Mouse (Mus musculus): Measurements from ENCODE around the gene Ncoa1. TPM values are rescaled to one million over a fixed set of nuclear protein-coding genes. Genes with fewer than 3 reads are reported as not detected.
A peak's percentile ranks its signal among the peaks of the same experiment; 100 is the strongest.

Gene Ncoa1
- polyA plus RNA-seq, 1 experiment from 2014 or later, result 7.9 TPM

GRCm38 (mm10) chr12:4481687-4482086 lies 4.7 kb upstream of the Ncoa1 start:
- DNase-seq (ENCODE audit: low spot score), result no peak
- no peak overlapping the region for H3K9ac ChIP-seq (ENCODE audit: low read length)
- no peaks in the 10 kb centered on the region for H3K27me3 ChIP-seq (ENCODE audit: control insufficient read depth, insufficient read depth, low read length)
- no peak overlapping the region for H3K27ac ChIP-seq (replicated peaks; ENCODE audit: low read depth, low read length)
- no peak overlapping the region for H3K4me3 ChIP-seq (ENCODE audit: low read depth, low read length)
- no peaks in the 10 kb centered on the region for H3K4me1 ChIP-seq (ENCODE audit: control insufficient read depth, insufficient read depth, low read length)
- H3K36me3 ChIP-seq (ENCODE audit: control insufficient read depth, insufficient read depth, low read length), result no peaks in the 10 kb centered on the region
- 72% methylated on average over 5 of the region's 5 CpGs for WGBS
- ATAC-seq (ENCODE audit: insufficient number of reproducible peaks, low FRiP score, low TSS enrichment, low read depth), result no peak
- no peak overlapping the region for H3K4me2 ChIP-seq (ENCODE audit: low read depth, severe bottlenecking)
- H3K9me3 ChIP-seq (ENCODE audit: control insufficient read depth, low read length), result no peaks in the 10 kb centered on the region

DNA sequence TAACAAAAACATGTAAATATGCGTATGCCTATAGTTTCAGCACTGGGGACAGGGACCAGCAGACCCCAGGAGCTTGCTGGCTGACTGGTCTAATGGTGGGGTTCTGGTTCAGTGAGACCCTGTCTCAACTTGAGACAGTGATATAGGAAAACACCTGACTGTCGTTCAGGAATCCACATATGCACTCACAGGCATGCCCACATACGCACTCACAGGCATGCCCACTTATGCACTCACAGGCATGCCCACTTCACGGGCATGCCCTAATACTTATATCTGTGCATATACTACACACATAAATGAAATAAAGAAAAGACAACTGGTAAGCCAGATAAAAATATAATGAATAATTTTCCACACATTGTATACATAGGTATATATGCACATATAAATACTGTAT lies 3.3 kb upstream of the Ncoa1 start:
- Histone ChIP-seq H3K4me2 (ENCODE audit: low read depth, severe bottlenecking) (no peak overlapping the region), H3K27ac (replicated peaks; ENCODE audit: low read depth, low read length) (no peak overlapping the region), H3K36me3 (ENCODE audit: control insufficient read depth, insufficient read depth, low read length) (no peaks in the 10 kb centered on the region), H3K4me3 (ENCODE audit: low read depth, low read length) (no peak overlapping the region), H3K9ac (ENCODE audit: low read length) (no peak overlapping the region), H3K4me1 (ENCODE audit: control insufficient read depth, insufficient read depth, low read length) (peaks cover 5% of the 10 kb centered on the region; the same call in 1 of the 2 replicates), H3K27me3 (ENCODE audit: control insufficient read depth, insufficient read depth, low read length) (no peaks in the 10 kb centered on the region), H3K9me3 (ENCODE audit: control insufficient read depth, low read length) (no peaks in the 10 kb centered on the region)
- DNase-seq (ENCODE audit: low spot score) (no peak), ATAC-seq (ENCODE audit: insufficient number of reproducible peaks, low FRiP score, low TSS enrichment, low read depth) (no peak)
- WGBS, result 77% methylated on average over 4 of the region's 4 CpGs

DNA sequence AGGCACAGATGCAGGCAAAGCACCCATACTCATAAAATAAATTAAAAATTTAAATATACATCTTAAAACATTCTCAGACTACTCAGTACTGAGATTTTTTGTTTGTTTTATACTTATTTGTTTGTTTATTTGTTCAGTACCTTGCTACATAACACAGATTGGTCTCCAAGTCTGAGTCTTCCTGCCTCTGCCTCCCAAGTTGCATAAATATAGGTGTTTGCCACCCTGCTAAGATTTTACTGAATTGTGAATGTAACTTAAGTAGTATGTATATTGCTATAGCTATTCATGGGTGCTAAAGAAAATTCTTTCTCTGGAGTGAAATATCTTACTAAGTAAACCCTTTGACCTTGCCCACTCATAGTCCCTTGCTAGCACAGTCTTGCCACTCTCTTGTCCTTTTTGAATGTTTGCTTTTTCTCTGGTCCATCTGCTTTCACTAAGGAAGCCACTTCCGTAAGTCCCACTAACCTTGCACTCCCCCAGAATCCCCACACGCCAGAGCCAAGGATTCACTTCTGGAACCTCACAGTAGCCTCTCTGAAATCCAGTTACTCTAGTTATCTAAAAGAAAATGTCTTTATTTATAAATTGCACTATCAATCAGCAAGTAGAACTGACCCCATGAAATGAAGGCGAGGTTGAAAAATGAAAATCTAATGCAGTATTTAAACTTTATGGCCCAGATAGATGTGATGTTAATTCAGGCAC lies 2.3 kb upstream of the Ncoa1 start:
- Histone ChIP-seq H3K27ac (replicated peaks; ENCODE audit: low read depth, low read length) (no peak overlapping the region), H3K27me3 (ENCODE audit: control insufficient read depth, insufficient read depth, low read length) (no peaks in the 10 kb centered on the region), H3K36me3 (ENCODE audit: control insufficient read depth, insufficient read depth, low read length) (no peaks in the 10 kb centered on the region), H3K4me2 (ENCODE audit: low read depth, severe bottlenecking) (no peak overlapping the region), H3K9me3 (ENCODE audit: control insufficient read depth, low read length) (no peaks in the 10 kb centered on the region), H3K4me3 (ENCODE audit: low read depth, low read length) (no peak overlapping the region), H3K9ac (ENCODE audit: low read length) (no peak overlapping the region), H3K4me1 (ENCODE audit: control insufficient read depth, insufficient read depth, low read length) (peaks cover 5% of the 10 kb centered on the region; the same call in 1 of the 2 replicates)
- DNase-seq (ENCODE audit: low spot score) (no peak), ATAC-seq (ENCODE audit: insufficient number of reproducible peaks, low FRiP score, low TSS enrichment, low read depth) (no peak)
- WGBS, result 78% methylated on average over 3 of the region's 3 CpGs

- Histone ChIP-seq H3K9me3 (ENCODE audit: control insufficient read depth, low read length) (no peaks in the 10 kb centered on the region), H3K4me2 (ENCODE audit: low read depth, severe bottlenecking) (no peak overlapping the region), H3K36me3 (ENCODE audit: control insufficient read depth, insufficient read depth, low read length) (no peaks in the 10 kb centered on the region), H3K4me1 (ENCODE audit: control insufficient read depth, insufficient read depth, low read length) (peaks cover 13% of the 10 kb centered on the region), H3K4me3 (ENCODE audit: low read depth, low read length) (no peak overlapping the region), H3K9ac (ENCODE audit: low read length) (no peak overlapping the region), H3K27me3 (ENCODE audit: control insufficient read depth, insufficient read depth, low read length) (0 out of 2 replicates have a peak, but pooled peaks cover 3% of the 10 kb centered on the region), H3K27ac (replicated peaks; ENCODE audit: low read depth, low read length) (no peak overlapping the region)
- DNase-seq (ENCODE audit: low spot score), result no peak
- 76% methylated on average over 6 of the region's 6 CpGs for WGBS
- ATAC-seq (ENCODE audit: insufficient number of reproducible peaks, low FRiP score, low TSS enrichment, low read depth), result no peak
Observed at GRCm38 (mm10) chr12:4477941-4478795, 1.2 kb upstream of the Ncoa1 start.

- peak overlapping the region; percentile 91 for H3K4me2 ChIP-seq (ENCODE audit: low read depth, severe bottlenecking)
- under 1% methylated on average over 52 of the region's 73 CpGs for WGBS
- DNase-seq (ENCODE audit: low spot score), result peak; percentile 70
- H3K27ac ChIP-seq (replicated peaks; ENCODE audit: low read depth, low read length), result peak overlapping the region; percentile 84
- 0 out of 2 replicates have a peak, but pooled peaks cover 3% of the 10 kb centered on the region for H3K27me3 ChIP-seq (ENCODE audit: control insufficient read depth, insufficient read depth, low read length)
- H3K9ac ChIP-seq (ENCODE audit: low read length), result peak overlapping the region; percentile 90
- peaks cover 13% of the 10 kb centered on the region for H3K4me1 ChIP-seq (ENCODE audit: control insufficient read depth, insufficient read depth, low read length)
- peak overlapping the region; percentile 76 for H3K4me3 ChIP-seq (ENCODE audit: low read depth, low read length)
- H3K9me3 ChIP-seq (ENCODE audit: control insufficient read depth, low read length), result no peaks in the 10 kb centered on the region
- ATAC-seq (ENCODE audit: insufficient number of reproducible peaks, low FRiP score, low TSS enrichment, low read depth), result peak; percentile 66
- H3K36me3 ChIP-seq (ENCODE audit: control insufficient read depth, insufficient read depth, low read length), result no peaks in the 10 kb centered on the region
Observed at GRCm38 (mm10) chr12:4476291-4476831, 621 bp downstream of the Ncoa1 start.

GRCm38 (mm10) chr12:4475251-4475993 lies 1.6 kb downstream of the Ncoa1 start:
- Histone ChIP-seq H3K27me3 (ENCODE audit: control insufficient read depth, insufficient read depth, low read length) (0 out of 2 replicates have a peak, but pooled peaks cover 3% of the 10 kb centered on the region), H3K9me3 (ENCODE audit: control insufficient read depth, low read length) (no peaks in the 10 kb centered on the region), H3K4me1 (ENCODE audit: control insufficient read depth, insufficient read depth, low read length) (peaks cover 13% of the 10 kb centered on the region), H3K27ac (replicated peaks; ENCODE audit: low read depth, low read length) (no peak overlapping the region), H3K4me2 (ENCODE audit: low read depth, severe bottlenecking) (peak overlapping the region; percentile 91), H3K36me3 (ENCODE audit: control insufficient read depth, insufficient read depth, low read length) (no peaks in the 10 kb centered on the region), H3K9ac (ENCODE audit: low read length) (0 out of 2 replicates have a peak overlapping the region, but pooled peaks have one; percentile 90), H3K4me3 (ENCODE audit: low read depth, low read length) (peak overlapping the region; percentile 76)
- DNase-seq (ENCODE audit: low spot score) (peak; percentile 36), ATAC-seq (ENCODE audit: insufficient number of reproducible peaks, low FRiP score, low TSS enrichment, low read depth) (no peak)
- 8% methylated on average over 18 of the region's 18 CpGs for WGBS

- Histone ChIP-seq H3K27ac (replicated peaks; ENCODE audit: low read depth, low read length) (no peak overlapping the region), H3K4me1 (ENCODE audit: control insufficient read depth, insufficient read depth, low read length) (peaks cover 8% of the 10 kb centered on the region), H3K27me3 (ENCODE audit: control insufficient read depth, insufficient read depth, low read length) (0 out of 2 replicates have a peak, but pooled peaks cover 3% of the 10 kb centered on the region), H3K36me3 (ENCODE audit: control insufficient read depth, insufficient read depth, low read length) (no peaks in the 10 kb centered on the region), H3K4me2 (ENCODE audit: low read depth, severe bottlenecking) (no peak overlapping the region), H3K4me3 (ENCODE audit: low read depth, low read length) (no peak overlapping the region), H3K9me3 (ENCODE audit: control insufficient read depth, low read length) (no peaks in the 10 kb centered on the region), H3K9ac (ENCODE audit: low read length) (no peak overlapping the region)
- WGBS, result 78% methylated on average over 2 of the region's 2 CpGs
- DNase-seq (ENCODE audit: low spot score) (no peak), ATAC-seq (ENCODE audit: insufficient number of reproducible peaks, low FRiP score, low TSS enrichment, low read depth) (no peak)
Observed at GRCm38 (mm10) chr12:4469115-4469514, 7.9 kb downstream of the Ncoa1 start.

DNA sequence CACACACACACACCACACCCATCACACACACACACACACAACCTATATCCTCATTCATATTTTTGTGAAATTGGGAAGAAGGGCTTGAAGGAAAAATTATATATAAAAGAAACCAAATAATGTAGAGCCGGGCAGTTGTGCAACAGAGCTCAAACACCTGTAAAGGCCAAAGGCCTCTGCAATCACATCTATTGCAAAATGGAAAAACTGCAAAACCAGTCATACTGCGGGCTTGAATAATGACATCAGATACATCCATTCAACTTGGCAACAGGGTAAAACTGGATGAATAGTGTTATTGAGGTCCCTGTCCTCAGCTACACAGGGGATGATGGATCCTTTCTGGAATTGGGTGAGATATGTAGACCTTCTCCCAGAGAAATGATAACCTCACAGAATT lies 13.3 kb downstream of the Ncoa1 start:
- Histone ChIP-seq H3K27me3 (ENCODE audit: control insufficient read depth, insufficient read depth, low read length) (no peaks in the 10 kb centered on the region), H3K9ac (ENCODE audit: low read length) (no peak overlapping the region), H3K9me3 (ENCODE audit: control insufficient read depth, low read length) (no peaks in the 10 kb centered on the region), H3K36me3 (ENCODE audit: control insufficient read depth, insufficient read depth, low read length) (no peaks in the 10 kb centered on the region), H3K4me3 (ENCODE audit: low read depth, low read length) (no peak overlapping the region), H3K27ac (replicated peaks; ENCODE audit: low read depth, low read length) (no peak overlapping the region), H3K4me1 (ENCODE audit: control insufficient read depth, insufficient read depth, low read length) (no peaks in the 10 kb centered on the region), H3K4me2 (ENCODE audit: low read depth, severe bottlenecking) (no peak overlapping the region)
- WGBS, result 93% methylated on average over 2 of the region's 2 CpGs
- ATAC-seq (ENCODE audit: insufficient number of reproducible peaks, low FRiP score, low TSS enrichment, low read depth) (no peak), DNase-seq (ENCODE audit: low spot score) (no peak)
